Mouse (Mus musculus): ENCODE measurements around the gene Cebpg.

DNA sequence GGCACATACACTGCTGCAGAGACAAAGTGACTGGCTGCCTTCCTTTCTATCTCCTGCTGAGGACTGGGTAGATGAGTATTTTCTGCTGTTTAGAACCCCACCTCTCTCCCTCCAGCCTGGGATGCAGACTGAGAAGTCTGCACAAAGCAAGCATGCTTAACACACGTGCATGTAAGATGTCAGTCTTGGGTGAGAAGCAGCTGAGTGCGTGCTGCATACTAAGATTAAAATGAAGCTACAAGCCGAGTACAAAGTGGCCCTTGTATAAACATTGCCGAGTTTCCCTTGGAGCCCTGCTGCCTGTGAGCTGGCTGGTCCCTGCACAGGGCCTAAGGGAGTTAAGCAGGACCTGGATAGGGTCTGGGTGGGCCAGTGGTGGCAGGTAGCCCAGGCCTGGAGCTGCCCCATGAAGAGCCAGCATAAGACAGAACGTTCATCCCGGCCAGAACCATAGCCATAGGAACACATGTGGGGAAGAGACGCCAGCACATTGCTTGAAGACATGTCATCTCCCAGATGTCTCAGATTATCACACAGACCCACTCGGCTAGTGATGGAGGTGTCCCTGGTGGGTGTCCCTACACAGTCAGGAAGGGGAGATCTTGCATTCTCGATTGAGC is 28.5 kb downstream of the Cebpg start:
- TF ChIP-seq TAL1 (conservative IDR thresholded peaks at IDR 0.05; ENCODE audit: low read depth, low read length), result no peak
- TF ChIP-seq CTCF (IDR thresholded peaks at IDR 0.05; ENCODE audit: low read depth, low read length), result no peak
- no peak for TF ChIP-seq GATA1 (IDR thresholded peaks at IDR 0.05; ENCODE audit: borderline replicate concordance, low read length)

Data from G1E (cell line).